Mouse (Mus musculus) adrenal gland, adult 2 months (tissue): ENCODE data around the gene Mpp2. TPM values are rescaled to one million over a fixed set of nuclear protein-coding genes. Genes with fewer than 3 reads are reported as not detected.

Source experiments
- DNase-seq: peaks from one replicate; pipeline ENCODE4 v3.0.0; 2021
- polyA plus RNA-seq: library from polyadenylated mRNA; depleted of rRNA; stranded (reverse); fragments of >200 nt; gene quantifications from 2 replicates; pipeline ENCODE4 v1.2.3, GENCODE M21; 2012
- total RNA-seq, 2 experiments: library from RNA; stranded (reverse); gene quantifications; 2 replicates each; pipeline ENCODE4 v1.2.3; 2021

Gene Mpp2
- total and polyA plus RNA-seq, 3 experiments = 9.8 to 17.5 (median 12.3) TPM

- DNase-seq = no peak
Measured at GRCm38 (mm10) chr11:102072729-102073128, 15.6 kb downstream of the Mpp2 start.

GRCm38 (mm10) chr11:102070426-102070825 lies 17.9 kb downstream of the Mpp2 start:
- no peak for DNase-seq

GRCm38 (mm10) chr11:102069633-102070032 lies 18.7 kb downstream of the Mpp2 start:
- no peak for DNase-seq

- DNase-seq = no peak
Measured at GRCm38 (mm10) chr11:102068969-102069368, 19.3 kb downstream of the Mpp2 start.

GRCm38 (mm10) chr11:102063076-102063475 lies 25.2 kb downstream of the Mpp2 start:
- no peak for DNase-seq

GRCm38 (mm10) chr11:102061941-102062473 lies 26.3 kb downstream of the Mpp2 start:
- DNase-seq = no peak

- DNase-seq = peak; percentile 74
Measured at GRCm38 (mm10) chr11:102061236-102061940, 26.9 kb downstream of the Mpp2 start.

- no peak for DNase-seq
Measured at GRCm38 (mm10) chr11:102053847-102054246, 34.5 kb downstream of the Mpp2 start.

GRCm38 (mm10) chr11:102053183-102053582 lies 35.1 kb downstream of the Mpp2 start:
- DNase-seq = peak; percentile 43

- no peak for DNase-seq
Measured at GRCm38 (mm10) chr11:102052697-102053096, 35.6 kb downstream of the Mpp2 start.

GRCm38 (mm10) chr11:102051954-102052353 lies 36.4 kb downstream of the Mpp2 start:
- DNase-seq = peak; percentile 45

GRCm38 (mm10) chr11:102051541-102051940 lies 36.8 kb downstream of the Mpp2 start:
- peak; percentile 79 for DNase-seq

- DNase-seq = no peak
Measured at GRCm38 (mm10) chr11:102049875-102050482, 38.3 kb downstream of the Mpp2 start.

GRCm38 (mm10) chr11:102046607-102047006 lies 41.7 kb downstream of the Mpp2 start:
- no peak for DNase-seq

GRCm38 (mm10) chr11:102044691-102045212 lies 43.6 kb downstream of the Mpp2 start:
- no peak for DNase-seq

- DNase-seq = no peak
Measured at GRCm38 (mm10) chr11:102043381-102043780, 44.9 kb downstream of the Mpp2 start.

GRCm38 (mm10) chr11:102042971-102043370 lies 45.3 kb downstream of the Mpp2 start:
- no peak for DNase-seq

GRCm38 (mm10) chr11:102041350-102041949 lies 46.9 kb downstream of the Mpp2 start, which contains the start of gene Cd300lg:
Gene Cd300lg, plus strand, starts transcription at chr11:102041509.
- DNase-seq = no peak

- DNase-seq = no peak
Measured at GRCm38 (mm10) chr11:102040646-102041045, 47.7 kb downstream of the Mpp2 start.

- peak; percentile 89 for DNase-seq
Measured at GRCm38 (mm10) chr11:102040138-102040524, 48.2 kb downstream of the Mpp2 start.

GRCm38 (mm10) chr11:102039487-102040137 lies 48.7 kb downstream of the Mpp2 start:
- no peak for DNase-seq

- no peak for DNase-seq
Measured at GRCm38 (mm10) chr11:102037789-102038188, 50.5 kb downstream of the Mpp2 start.
